Mouse (Mus musculus): ENCODE data around the gene BC030499.
A peak's percentile ranks its signal among the peaks of the same experiment; 100 is the strongest.

The BC030499 gene

DNA sequence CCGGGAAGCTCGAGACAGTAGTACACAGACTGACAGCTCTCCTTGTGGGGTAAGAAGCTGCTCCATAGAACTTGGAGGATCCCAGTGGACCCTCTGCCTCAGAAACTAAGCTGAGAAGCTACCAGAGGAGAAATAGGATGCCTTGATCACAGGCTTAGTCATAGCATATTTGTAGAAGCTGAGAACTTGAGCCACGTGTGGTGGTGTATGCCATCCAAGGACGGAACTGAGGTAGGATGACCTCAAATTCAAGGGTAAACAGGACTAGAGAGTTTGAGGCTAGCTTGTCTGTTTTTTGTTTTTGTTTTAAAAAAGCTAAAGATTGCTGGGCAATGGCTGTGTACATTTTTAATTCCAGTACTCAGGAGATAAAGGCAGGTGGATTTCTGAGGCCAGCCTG lies 14.6 kb downstream of the BC030499 start:
- DNase-seq (ENCODE audit: low spot score in 2 of 2) = no peak

DNA sequence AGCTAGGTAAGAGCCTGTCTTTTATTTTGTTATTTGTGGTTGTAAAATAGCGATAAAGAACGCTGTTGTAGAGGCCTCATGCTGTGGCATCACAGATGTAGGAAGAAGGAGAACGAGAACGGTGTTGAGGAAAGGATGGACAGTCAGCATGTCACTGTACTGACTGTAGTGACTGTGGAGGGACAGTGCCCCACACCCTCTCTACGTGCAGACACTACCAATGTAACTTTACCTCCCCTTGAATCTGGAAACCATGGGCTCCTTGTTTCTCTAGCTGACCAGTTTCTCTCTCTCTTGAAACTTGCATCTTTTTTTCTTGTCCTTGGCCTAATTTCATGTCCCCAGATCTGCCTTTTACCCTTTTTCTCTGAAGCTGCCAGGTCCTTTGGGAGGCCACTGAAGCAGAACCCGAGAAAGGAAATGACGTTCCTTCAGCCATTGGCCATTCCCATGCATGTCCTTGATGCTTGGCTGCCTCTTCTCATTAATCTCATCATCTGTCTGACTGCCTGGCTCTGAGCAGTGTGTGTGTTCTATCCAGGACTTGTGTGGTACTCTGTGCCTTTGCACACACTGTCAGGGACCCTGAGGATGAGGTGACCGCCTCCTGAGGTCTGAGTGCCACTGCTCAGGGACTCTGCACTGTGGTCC lies 20.3 kb downstream of the BC030499 start:
- no peak for DNase-seq (ENCODE audit: low spot score in 2 of 2)

DNA sequence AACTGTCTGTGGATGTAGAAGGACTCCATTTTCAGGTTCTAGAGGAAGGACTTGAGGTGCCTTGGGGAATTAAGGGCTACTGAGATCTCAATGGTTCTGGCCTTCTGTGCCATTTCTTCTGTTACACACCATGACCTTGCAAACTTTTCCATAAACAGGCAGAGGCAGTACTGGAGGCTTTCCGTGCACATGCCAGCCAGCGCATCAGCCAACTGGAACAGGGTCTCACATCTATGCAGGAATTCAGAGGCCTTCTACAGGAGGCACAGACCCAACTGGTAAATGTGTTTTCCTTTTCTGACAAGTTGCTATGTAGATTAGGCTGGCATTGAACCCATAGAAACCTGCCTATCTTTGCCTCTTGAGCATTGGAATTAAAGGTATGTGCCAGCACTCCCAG lies 23.0 kb downstream of the BC030499 start:
- DNase-seq (ENCODE audit: low spot score in 2 of 2) = no peak

DNA sequence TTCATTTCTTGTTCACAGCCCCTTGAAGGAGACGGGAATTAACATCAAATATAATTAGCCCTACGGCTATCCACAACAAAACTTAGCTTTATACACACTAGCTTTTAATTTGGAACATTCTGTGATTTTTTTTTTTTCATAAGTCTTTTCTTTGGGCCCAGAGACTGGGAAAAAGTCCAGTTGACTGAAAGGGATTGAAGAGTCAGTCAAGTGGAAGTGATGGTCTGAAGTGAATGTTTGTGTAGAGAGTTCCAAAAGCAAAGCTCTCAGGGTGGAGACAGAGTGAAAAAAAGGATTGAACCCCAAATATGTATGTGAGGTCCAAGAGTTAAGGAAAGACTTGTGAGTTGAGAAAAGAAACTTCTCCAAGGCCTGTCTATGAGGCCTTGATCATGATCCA lies 27.8 kb downstream of the BC030499 start:
- DNase-seq (ENCODE audit: low spot score in 2 of 2) = no peak

DNA sequence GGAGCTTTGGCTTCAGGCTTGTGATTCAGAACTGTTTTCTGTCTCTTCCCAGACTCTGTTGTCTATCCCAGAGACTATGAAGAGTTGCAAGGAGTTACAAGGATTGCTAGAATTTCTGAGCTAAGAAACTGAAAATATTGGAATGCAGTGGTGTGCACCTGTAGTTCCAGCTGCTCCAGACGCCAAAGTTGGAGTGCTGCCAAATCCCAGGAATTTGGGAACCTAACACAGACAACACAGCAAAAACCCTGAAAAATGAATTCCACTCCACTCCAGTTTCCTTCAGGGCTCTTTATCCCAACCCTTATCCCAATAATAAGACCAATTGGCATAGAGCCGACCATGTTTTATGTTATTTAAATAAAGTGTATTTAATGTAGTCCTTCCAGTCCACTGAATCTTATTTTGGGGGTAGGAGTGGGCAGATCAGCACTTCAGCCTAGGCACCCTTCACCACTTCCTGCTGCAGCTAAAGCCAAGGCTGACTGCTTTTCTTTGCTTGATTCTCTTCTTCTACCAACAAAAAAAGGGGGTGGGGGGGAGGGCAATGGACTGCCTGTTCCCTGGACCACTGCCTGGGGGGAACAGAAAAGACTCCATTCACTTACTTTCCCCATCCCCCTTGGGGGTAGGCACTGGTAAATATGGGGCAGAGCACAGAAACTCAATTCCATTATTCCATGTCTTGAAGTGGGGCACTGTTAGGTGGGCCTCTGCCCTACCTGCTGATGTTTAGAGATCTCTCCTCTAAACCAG lies 31.6 kb downstream of the BC030499 start:
- DNase-seq (ENCODE audit: low spot score in 2 of 2) = peak in 1 of 2 experiments; percentile 44

DNA sequence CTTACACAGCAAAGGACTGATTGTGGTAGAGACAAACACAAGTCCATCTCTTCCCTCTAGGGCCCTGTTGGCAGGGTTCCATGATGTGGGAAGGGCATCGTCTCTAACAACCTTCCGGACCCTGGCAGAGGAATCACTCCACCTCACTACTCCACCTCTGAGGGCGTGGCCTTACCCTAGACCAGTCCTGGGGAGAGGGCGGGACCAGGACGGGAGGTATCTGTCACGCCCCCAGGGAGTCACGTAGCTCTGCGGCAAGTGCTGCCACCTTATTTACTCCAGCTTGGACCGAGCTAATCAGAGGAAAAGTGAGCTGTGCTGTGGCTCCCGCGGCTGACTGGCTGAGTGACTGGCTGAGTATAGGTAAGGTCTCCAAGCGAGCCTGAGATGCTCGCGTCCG lies 32.2 kb downstream of the BC030499 start, which contains the start of gene Aldoc:
Gene Aldoc, plus strand, starts transcription at position 109 of the 400 bp plus-strand sequence.
- DNase-seq (ENCODE audit: low spot score in 2 of 2) = peak; percentile 73 to 84

DNA sequence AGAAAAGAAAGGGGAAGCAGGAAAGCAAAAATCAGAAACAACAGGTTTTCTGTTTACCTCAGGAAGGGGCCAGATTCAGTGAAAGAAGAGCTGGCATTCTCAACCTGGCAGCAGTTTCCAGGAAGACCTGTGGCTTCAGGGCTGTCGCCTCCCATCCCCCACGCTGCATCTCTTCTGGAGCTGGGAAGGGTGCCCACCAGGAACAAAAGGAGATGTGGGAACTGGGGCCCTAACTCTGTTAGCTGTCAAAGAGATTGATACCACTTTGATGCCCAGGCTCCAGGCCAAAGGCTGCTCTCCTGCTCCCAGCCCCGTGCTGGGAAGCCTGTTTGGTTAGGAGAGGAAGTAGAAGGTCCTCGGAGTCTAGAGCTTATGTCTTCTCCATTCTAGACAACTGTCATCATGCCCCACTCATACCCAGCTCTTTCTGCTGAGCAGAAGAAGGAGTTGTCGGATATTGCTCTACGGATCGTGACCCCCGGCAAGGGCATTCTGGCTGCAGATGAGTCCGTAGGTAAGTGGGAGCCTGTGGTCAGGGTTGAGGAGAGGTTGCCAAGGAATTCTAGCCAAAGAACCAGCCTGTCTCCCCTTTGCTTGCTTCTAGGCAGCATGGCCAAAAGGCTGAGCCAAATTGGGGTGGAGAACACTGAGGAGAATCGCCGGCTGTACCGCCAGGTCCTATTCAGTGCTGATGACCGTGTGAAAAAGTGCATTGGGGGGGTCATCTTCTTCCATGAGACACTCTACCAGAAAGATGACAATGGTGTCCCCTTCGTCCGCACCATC lies 33.6 kb downstream of the BC030499 start:
- DNase-seq (ENCODE audit: low spot score in 2 of 2) = no peak

DNA sequence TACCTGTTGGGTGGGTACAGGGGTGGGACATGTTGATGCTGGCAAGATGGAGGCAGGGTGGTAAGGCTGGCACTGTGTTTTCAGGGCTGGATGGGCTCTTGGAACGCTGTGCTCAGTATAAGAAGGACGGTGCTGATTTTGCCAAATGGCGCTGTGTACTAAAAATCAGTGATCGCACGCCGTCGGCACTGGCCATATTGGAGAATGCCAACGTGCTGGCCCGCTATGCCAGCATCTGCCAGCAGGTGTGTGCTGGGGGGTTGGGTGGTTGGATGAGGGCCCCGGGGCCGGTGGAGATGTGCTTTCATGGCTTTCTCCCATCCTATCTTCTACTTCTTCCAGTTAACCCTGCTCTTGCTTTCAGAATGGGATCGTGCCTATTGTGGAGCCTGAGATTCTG lies 34.3 kb downstream of the BC030499 start:
- DNase-seq (ENCODE audit: low spot score in 2 of 2) = no peak

DNA sequence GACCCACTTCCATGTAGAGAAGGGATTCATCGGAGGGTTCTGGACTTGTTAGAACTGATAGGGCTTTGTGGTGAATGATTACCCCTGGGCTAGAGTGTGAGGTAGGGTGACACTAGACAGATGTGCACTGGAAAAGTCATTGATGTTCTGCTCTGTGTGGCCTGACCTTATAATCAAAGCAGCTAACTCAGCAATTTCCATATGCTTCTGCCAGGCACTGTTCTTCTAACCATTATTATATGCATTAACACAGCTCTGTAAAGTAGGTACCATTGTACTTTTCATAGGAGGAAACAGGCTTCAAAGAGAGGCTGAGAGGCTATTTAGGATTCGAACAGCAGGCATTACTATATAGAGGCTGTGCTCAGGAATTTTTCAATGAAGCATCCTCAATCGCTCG lies 36.6 kb downstream of the BC030499 start:
- DNase-seq (ENCODE audit: low spot score in 2 of 2) = no peak

DNA sequence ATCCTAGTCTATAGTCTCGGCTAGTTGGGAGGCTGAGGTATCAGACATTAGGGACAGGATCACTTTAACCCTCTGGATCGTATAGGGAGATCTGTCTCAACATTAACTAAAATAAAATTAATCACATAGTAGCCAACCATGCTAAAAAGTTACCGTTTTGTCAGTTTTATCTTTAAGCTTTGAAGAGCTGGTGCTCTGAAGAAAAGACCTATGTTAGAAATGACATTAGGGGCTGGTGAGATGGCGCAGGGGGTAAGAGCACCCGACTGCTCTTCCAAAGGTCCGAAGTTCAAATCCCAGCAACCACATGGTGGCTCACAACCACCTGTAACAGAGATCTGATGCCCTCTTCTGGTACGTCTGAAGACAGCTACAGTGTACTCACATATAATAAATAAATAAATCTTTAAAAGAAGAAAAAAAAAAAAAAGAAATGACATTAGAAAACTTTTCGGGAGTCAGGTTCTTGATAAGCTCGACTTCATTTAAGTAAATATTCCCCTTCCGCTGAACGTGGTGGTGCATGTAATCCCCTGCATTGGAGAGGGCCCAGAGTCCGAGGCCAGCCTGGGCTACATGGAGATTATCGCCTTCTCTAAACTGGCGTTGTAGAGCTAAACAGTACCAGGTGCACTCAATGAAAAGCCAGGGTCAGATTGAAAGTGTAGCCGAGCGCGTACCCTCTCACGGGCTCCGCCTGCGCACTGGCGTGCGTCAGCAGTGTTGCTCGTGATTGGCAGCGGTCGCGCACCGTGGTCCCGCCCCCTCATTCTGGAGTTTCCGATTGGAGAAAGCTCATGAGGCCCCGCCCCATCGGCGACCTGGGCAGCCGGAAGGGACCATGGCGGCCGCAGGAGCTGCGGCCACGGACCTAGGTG lies 37.2 kb downstream of the BC030499 start, which contains the start of gene Pigs:
Gene Pigs, plus strand, starts transcription at position 782 of the 878 bp plus-strand sequence.
- peak; percentile 78 to 95 for DNase-seq (ENCODE audit: low spot score in 2 of 2)

DNA sequence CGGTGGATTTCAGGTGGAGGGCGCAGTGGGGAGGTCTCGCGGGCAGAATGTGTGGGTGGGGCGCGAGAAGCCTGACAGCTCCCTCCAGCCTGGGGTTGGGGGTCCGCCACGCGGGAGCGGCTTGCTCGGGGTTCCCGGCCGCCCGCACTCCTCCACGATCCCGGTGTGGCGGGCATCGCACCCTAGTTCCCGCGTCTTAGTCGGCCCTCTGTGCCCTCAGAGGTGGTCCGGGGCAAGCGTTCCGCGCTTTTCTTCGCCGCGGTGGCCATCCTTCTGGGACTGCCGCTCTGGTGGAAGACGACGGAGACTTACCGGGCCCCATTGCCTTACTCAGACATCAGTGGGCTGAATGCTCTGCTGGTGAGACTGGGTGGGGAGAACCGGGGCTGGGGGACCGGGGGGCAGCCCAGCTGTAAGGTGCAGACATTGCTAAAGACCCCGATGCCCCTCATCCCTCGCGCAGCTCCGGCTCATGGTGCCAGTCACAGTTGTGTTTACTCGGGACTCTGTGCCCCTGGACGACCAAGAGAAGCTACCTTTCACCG lies 37.9 kb downstream of the BC030499 start:
- no peak for DNase-seq (ENCODE audit: low spot score in 2 of 2)

DNA sequence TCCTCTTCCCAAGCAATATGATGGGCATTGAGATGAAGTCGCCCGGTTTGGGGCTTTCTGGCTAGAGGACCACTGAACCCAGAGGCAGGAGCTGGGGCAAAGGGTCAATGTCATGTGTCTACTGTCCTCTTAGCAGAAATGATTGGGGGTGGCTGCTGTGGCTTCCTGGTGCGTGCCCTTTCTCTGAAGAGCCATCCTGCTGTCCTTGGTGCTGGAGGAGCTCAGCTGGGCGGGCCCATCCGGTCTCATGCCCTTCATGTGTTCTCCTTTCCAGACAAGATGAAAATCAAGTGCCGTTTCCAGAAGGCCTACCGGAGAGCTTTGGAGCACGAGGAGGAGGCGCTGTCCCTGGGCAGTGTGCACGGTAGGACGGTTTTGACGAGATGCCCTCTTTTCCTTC lies 42.0 kb downstream of the BC030499 start:
- no peak for DNase-seq (ENCODE audit: low spot score in 2 of 2)

DNA sequence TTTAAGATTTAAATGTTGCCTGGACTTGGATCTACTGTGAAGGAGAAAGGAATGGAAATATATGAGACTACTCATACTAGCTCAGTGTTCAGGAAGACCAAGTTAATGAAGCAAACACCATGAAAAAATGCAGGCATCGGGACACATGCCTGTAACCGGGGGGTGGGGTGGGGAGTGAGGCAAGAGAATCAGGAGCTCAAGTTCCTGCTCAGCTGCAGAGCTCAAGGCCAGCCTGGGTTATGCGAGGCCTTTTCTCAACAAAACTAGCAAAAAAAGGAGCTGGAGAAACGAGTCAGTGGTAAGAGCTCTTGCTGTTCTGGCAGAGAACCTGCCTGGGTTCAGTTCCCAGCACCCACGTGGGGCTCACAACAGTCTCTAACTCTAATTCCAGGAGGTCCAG lies 43.4 kb downstream of the BC030499 start:
- no peak for DNase-seq (ENCODE audit: low spot score in 2 of 2)

DNA sequence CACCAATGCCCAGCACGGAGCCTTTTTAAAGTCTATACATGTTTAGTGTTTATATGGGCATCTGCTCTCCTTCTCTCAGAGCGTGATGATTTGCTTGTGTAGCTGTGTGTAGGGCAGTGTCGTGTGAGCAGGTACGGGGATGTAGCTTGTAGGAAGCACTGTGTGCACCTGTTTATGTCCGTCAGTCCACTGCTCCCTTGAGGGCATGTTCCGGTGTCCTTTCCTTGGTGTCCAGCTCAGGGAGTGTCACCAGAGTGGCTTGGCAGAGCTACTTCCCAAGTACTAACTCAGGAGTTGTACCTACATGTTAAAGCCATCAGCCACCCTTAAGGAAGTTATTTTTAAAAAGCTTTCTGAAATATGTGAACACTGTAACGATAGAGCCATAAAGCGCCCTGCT lies 46.4 kb downstream of the BC030499 start:
- DNase-seq (ENCODE audit: low spot score in 2 of 2) = no peak

DNA sequence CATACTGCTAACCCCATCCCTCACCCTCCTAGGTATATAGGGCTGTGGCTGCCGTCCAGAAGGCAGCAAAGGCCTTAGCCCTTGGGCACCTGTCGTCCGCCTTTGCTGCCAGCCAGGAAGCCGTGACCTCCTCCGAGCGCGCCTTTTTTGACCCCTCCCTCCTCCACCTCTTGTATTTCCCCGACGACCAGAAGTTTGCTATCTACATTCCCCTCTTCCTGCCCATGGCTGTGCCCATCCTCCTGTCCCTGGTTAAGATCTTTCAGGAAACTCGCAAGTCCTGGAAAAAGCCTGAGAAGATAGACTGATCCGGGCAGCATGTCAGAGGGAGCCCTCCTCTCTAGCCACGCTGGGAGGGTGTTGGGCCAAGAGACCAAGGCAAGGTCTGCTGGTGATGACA lies 51.1 kb downstream of the BC030499 start:
- no peak for DNase-seq (ENCODE audit: low spot score in 2 of 2)

DNA sequence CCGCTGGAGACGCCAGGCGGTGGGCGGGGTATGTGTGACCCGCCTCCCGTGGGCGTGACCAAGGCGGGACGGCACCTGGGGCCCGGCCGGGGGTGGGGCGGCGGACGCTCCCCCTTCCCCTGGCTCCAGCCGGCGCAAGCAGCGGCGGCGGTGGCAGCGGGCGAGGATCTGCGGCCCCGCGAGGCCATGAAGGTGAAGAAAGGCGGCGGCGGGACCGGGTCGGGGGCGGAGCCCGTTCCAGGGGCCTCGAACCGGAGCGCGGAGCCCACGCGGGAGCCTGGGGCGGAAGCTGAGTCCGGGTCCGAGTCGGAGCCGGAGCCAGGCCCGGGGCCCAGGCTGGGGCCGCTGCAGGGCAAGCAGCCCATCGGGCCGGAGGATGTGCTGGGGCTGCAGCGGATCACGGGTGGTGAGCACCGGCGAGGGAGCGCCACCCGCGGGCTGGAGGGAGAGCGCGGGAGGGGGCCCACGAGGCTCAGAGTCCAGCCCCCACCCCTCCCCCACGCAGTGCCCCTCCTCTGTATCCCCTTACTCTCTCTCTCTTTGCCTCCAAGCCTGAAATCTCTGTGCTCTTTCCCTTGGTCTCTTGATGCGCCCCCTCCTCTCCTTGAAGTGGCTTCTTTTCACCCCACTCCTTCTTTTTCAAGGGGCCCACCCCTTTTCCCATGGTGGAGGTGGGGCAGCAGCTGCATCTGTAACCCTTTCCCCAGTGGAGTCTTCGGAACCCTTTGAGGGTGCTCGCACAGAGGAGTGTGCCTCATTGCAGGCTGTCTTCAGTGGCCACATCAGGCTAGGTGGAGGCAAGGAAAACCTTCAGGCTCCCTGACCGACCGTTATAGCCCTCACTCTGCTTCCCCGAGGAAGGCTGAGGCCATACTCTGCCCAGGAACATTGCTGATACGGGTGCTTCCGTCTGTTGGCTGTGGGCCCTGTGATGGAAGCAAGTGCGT lies 53.0 kb downstream of the BC030499 start, which contains the start of gene Unc119:
Gene Unc119, plus strand, starts transcription at position 102 of the 947 bp plus-strand sequence.
- DNase-seq (ENCODE audit: low spot score in 2 of 2) = peak in 1 of 2 experiments; percentile 58

DNA sequence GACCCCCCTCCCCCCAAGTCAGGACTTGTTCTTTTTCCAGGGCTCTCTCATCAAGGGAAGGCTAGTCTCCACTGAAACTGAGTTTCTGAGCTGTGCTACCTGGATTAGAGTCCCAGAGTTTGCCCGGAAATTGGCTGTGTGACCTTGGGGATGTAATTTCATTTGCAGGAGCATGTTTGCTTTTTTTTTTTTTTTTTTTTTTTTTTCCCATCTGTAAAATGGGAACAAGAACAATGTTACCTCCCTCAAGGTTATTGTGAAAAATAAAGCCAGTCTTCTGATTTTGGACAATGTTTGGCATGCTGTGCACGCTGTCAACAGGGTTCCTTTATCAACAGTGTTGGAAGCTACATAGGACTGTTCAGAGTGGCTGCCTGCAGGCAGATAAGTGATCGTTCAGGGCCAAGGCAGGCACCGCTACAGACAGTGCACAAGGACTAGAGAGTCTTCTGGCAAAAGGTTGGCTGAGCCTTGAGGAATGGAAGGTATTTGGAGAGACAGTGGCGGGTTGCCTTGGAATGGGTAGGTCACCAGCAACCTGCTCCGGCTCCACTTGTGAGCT lies 53.8 kb downstream of the BC030499 start:
- no peak for DNase-seq (ENCODE audit: low spot score in 2 of 2)

DNA sequence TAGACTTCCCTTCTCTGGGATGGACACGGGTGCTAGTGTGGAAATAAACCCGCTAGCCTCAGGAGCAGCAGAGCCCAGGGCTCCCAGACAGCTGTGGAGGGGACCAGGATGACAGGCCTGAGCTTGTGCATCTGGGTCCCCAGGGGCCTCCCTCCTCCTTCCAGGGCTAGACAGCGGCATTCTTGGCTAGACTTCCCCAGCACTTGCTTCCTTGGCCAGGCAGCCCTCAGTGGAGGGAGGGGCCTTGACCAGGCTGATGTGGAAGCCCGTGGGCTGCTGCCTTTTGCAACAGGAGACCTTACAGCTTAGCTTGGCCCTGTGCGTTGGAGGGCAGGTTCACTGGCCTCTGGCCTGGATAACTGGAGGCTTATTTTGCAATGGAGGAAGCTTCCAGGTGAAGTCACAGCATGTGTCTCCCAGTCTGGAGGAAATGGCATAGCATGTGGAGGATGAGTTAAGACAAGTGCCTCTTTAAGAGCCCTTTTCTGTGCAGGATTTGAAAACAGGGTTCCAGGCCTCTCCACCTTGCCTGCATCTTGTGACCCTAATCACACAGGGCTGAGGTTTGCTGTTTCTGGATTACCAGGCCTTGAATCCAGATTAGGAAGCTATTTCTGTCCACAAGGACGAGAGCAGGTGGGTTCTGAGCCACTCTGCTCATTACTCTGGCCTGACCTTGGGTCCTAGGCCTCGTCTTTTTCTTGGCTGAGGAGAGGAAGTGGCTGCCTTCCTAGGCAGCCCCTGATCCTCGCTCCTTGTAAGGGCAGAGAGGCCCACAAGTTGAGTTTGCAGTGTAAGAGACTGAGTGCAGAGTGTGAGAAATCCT lies 54.5 kb downstream of the BC030499 start:
- no peak for DNase-seq (ENCODE audit: low spot score in 2 of 2)

DNA sequence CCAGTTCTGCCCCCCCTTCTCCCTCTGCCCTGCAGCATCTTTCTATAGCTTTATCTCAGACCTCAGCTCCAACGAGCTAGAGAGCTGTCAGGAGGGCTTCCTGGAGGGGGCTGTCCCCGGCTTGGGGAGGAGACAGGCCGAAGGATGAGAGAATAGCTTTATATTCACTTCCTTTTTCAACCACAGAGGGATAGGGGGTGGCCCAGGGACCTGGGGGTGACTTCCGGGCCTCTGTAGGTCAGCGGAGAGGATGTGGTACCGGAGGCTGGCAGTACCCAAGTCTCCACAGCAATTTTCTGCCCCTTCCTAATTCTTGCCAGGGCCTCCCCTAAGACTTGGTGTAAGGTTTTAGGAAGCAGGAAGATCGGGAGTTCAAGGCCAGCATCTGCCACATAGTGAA lies 55.2 kb downstream of the BC030499 start:
- no peak for DNase-seq (ENCODE audit: low spot score in 2 of 2)

All from left cerebral cortex, adult 9 months (tissue).